Mouse (Mus musculus): ENCODE measurements at regions not wholly inside any gene's neighbourhood (a gene's known extent, or its start where the extent isn't known, plus 50 kb on each side); places are given as distances from the start of the nearest gene placed in this dataset.

GRCm38 (mm10) chr12:94066444-94067152 is 1625.4 kb upstream of the Flrt2 start:
- Histone ChIP-seq H3K9me3 (ENCODE audit: control insufficient read depth, low read length) (no peaks in the 10 kb centered on the region), H3K4me3 (ENCODE audit: low read depth, low read length) (no peak overlapping the region), H3K27me3 (replicated peaks; ENCODE audit: control insufficient read depth, insufficient read depth, low read length) (no peaks in the 10 kb centered on the region), H3K9ac (ENCODE audit: low read depth, low read length) (no peak overlapping the region), H3K4me2 (ENCODE audit: low read depth, low read length) (no peak overlapping the region; the same call in 1 of the 2 replicates), H3K4me1 (ENCODE audit: control insufficient read depth, insufficient read depth, low read length) (no peaks in the 10 kb centered on the region; the same call in 1 of the 2 replicates), H3K36me3 (ENCODE audit: control insufficient read depth, insufficient read depth, low read length) (no peaks in the 10 kb centered on the region), H3K27ac (replicated peaks; ENCODE audit: low read depth, low read length) (no peak overlapping the region)
- ATAC-seq (ENCODE audit: low read depth) (peak; percentile 83), DNase-seq (ENCODE audit: low spot score) (peak; percentile 87)
- 44% methylated on average over 9 of the region's 9 CpGs for WGBS

- peak; percentile 63; the same call in 1 of the 2 replicates for ATAC-seq (ENCODE audit: low read depth)
- 56% methylated on average over 2 of the region's 2 CpGs for WGBS
These were observed 1621.0 kb upstream of the Flrt2 start for GRCm38 (mm10) chr12:94070940-94071505.

GRCm38 (mm10) chr12:94105582-94106162 is 1586.4 kb upstream of the Flrt2 start:
- Histone ChIP-seq H3K9me3 (ENCODE audit: control insufficient read depth, low read length) (no peaks in the 10 kb centered on the region), H3K36me3 (ENCODE audit: control insufficient read depth, insufficient read depth, low read length) (no peaks in the 10 kb centered on the region), H3K4me1 (ENCODE audit: control insufficient read depth, insufficient read depth, low read length) (no peaks in the 10 kb centered on the region), H3K4me2 (ENCODE audit: low read depth, low read length) (no peak overlapping the region), H3K27ac (replicated peaks; ENCODE audit: low read depth, low read length) (no peak overlapping the region), H3K27me3 (replicated peaks; ENCODE audit: control insufficient read depth, insufficient read depth, low read length) (no peaks in the 10 kb centered on the region), H3K9ac (ENCODE audit: low read depth, low read length) (no peak overlapping the region), H3K4me3 (ENCODE audit: low read depth, low read length) (no peak overlapping the region)
- ATAC-seq (ENCODE audit: low read depth) (no peak), DNase-seq (ENCODE audit: low spot score) (no peak)
- WGBS, result 48% methylated on average over 1 of the region's 1 CpGs

More at GRCm38 (mm10) chr12:94070940-94071505, 1621.0 kb upstream of the Flrt2 start:
- Histone ChIP-seq H3K4me3 (ENCODE audit: low read depth, low read length) (no peak overlapping the region), H3K27ac (replicated peaks; ENCODE audit: low read depth, low read length) (no peak overlapping the region), H3K9me3 (ENCODE audit: control insufficient read depth, low read length) (no peaks in the 10 kb centered on the region), H3K4me1 (ENCODE audit: control insufficient read depth, insufficient read depth, low read length) (no peaks in the 10 kb centered on the region; the same call in 1 of the 2 replicates), H3K36me3 (ENCODE audit: control insufficient read depth, insufficient read depth, low read length) (no peaks in the 10 kb centered on the region), H3K9ac (ENCODE audit: low read depth, low read length) (no peak overlapping the region), H3K4me2 (ENCODE audit: low read depth, low read length) (no peak overlapping the region), H3K27me3 (replicated peaks; ENCODE audit: control insufficient read depth, insufficient read depth, low read length) (no peaks in the 10 kb centered on the region)
- DNase-seq (ENCODE audit: low spot score), result peak; percentile 83

GRCm38 (mm10) chr12:94150143-94150542 is 1541.9 kb upstream of the Flrt2 start:
- Histone ChIP-seq H3K9me3 (ENCODE audit: control insufficient read depth, low read length) (no peaks in the 10 kb centered on the region), H3K9ac (ENCODE audit: low read depth, low read length) (no peak overlapping the region), H3K27ac (replicated peaks; ENCODE audit: low read depth, low read length) (no peak overlapping the region), H3K4me3 (ENCODE audit: low read depth, low read length) (no peak overlapping the region), H3K4me1 (ENCODE audit: control insufficient read depth, insufficient read depth, low read length) (no peaks in the 10 kb centered on the region), H3K27me3 (replicated peaks; ENCODE audit: control insufficient read depth, insufficient read depth, low read length) (no peaks in the 10 kb centered on the region), H3K4me2 (ENCODE audit: low read depth, low read length) (no peak overlapping the region), H3K36me3 (ENCODE audit: control insufficient read depth, insufficient read depth, low read length) (no peaks in the 10 kb centered on the region)
- 74% methylated on average over 5 of the region's 5 CpGs for WGBS
- DNase-seq (ENCODE audit: low spot score), result no peak
- no peak for ATAC-seq (ENCODE audit: low read depth)

GRCm38 (mm10) chr12:94155110-94155858 is 1536.7 kb upstream of the Flrt2 start:
- Histone ChIP-seq H3K36me3 (ENCODE audit: control insufficient read depth, insufficient read depth, low read length) (no peaks in the 10 kb centered on the region), H3K9me3 (ENCODE audit: control insufficient read depth, low read length) (no peaks in the 10 kb centered on the region), H3K27me3 (replicated peaks; ENCODE audit: control insufficient read depth, insufficient read depth, low read length) (no peaks in the 10 kb centered on the region), H3K4me1 (ENCODE audit: control insufficient read depth, insufficient read depth, low read length) (no peaks in the 10 kb centered on the region), H3K4me2 (ENCODE audit: low read depth, low read length) (0 out of 2 replicates have a peak overlapping the region, but pooled peaks have one; percentile 2), H3K27ac (replicated peaks; ENCODE audit: low read depth, low read length) (no peak overlapping the region), H3K4me3 (ENCODE audit: low read depth, low read length) (no peak overlapping the region), H3K9ac (ENCODE audit: low read depth, low read length) (no peak overlapping the region)
- ATAC-seq (ENCODE audit: low read depth) (0 out of 2 replicates have a peak, but pooled peaks have one; percentile 44), DNase-seq (ENCODE audit: low spot score) (peak; percentile 69)
- WGBS, result 53% methylated on average over 12 of the region's 12 CpGs

GRCm38 (mm10) chr12:94182358-94182757 is 1509.7 kb upstream of the Flrt2 start:
- Histone ChIP-seq H3K27ac (replicated peaks; ENCODE audit: low read depth, low read length) (no peak overlapping the region), H3K4me1 (ENCODE audit: control insufficient read depth, insufficient read depth, low read length) (no peaks in the 10 kb centered on the region), H3K9me3 (ENCODE audit: control insufficient read depth, low read length) (no peaks in the 10 kb centered on the region), H3K4me3 (ENCODE audit: low read depth, low read length) (no peak overlapping the region), H3K9ac (ENCODE audit: low read depth, low read length) (no peak overlapping the region), H3K36me3 (ENCODE audit: control insufficient read depth, insufficient read depth, low read length) (no peaks in the 10 kb centered on the region), H3K4me2 (ENCODE audit: low read depth, low read length) (no peak overlapping the region), H3K27me3 (replicated peaks; ENCODE audit: control insufficient read depth, insufficient read depth, low read length) (no peaks in the 10 kb centered on the region)
- no peak for DNase-seq (ENCODE audit: low spot score)
- 40% methylated on average over 1 of the region's 1 CpGs for WGBS
- ATAC-seq (ENCODE audit: low read depth), result no peak

GRCm38 (mm10) chr12:94190620-94191081 is 1501.4 kb upstream of the Flrt2 start:
- H3K4me1 ChIP-seq (ENCODE audit: control insufficient read depth, insufficient read depth, low read length), result no peaks in the 10 kb centered on the region
- WGBS, result 72% methylated on average over 4 of the region's 4 CpGs

GRCm38 (mm10) chr12:94217906-94218305 is 1474.1 kb upstream of the Flrt2 start:
- H3K36me3 ChIP-seq (ENCODE audit: control insufficient read depth, insufficient read depth, low read length), result no peaks in the 10 kb centered on the region
- no peak overlapping the region for H3K4me2 ChIP-seq (ENCODE audit: low read depth, low read length)
- no peaks in the 10 kb centered on the region for H3K4me1 ChIP-seq (ENCODE audit: control insufficient read depth, insufficient read depth, low read length)
- H3K4me3 ChIP-seq (ENCODE audit: low read depth, low read length), result no peak overlapping the region
- H3K27me3 ChIP-seq (replicated peaks; ENCODE audit: control insufficient read depth, insufficient read depth, low read length), result no peaks in the 10 kb centered on the region
- DNase-seq (ENCODE audit: low spot score) (peak; percentile 80), ATAC-seq (ENCODE audit: low read depth) (peak; percentile 47; the same call in 1 of the 2 replicates)
- WGBS, result 44% methylated on average over 4 of the region's 4 CpGs
- no peak overlapping the region for H3K27ac ChIP-seq (replicated peaks; ENCODE audit: low read depth, low read length)
- H3K9ac ChIP-seq (ENCODE audit: low read depth, low read length), result no peak overlapping the region
- no peaks in the 10 kb centered on the region for H3K9me3 ChIP-seq (ENCODE audit: control insufficient read depth, low read length)

More at GRCm38 (mm10) chr12:94190620-94191081, 1501.4 kb upstream of the Flrt2 start:
- Histone ChIP-seq H3K27me3 (replicated peaks; ENCODE audit: control insufficient read depth, insufficient read depth, low read length) (no peaks in the 10 kb centered on the region), H3K9ac (ENCODE audit: low read depth, low read length) (no peak overlapping the region), H3K9me3 (ENCODE audit: control insufficient read depth, low read length) (no peaks in the 10 kb centered on the region), H3K27ac (replicated peaks; ENCODE audit: low read depth, low read length) (no peak overlapping the region), H3K36me3 (ENCODE audit: control insufficient read depth, insufficient read depth, low read length) (no peaks in the 10 kb centered on the region), H3K4me2 (ENCODE audit: low read depth, low read length) (no peak overlapping the region), H3K4me3 (ENCODE audit: low read depth, low read length) (no peak overlapping the region)
- DNase-seq (ENCODE audit: low spot score) (peak; percentile 62), ATAC-seq (ENCODE audit: low read depth) (no peak)
